Mouse (Mus musculus): ENCODE data around the gene Grik3.

GRCm38 (mm10) chr4:125661982-125662381, 171.5 kb downstream of the Grik3 start:
- TF ChIP-seq CTCF (IDR thresholded peaks at IDR 0.05 in 2 of 3, conservative IDR thresholded peaks at IDR 0.05 in 1 of 3; ENCODE audit: control insufficient read depth in 1 of 3, insufficient read depth in 1 of 3, low read depth in 2 of 3, low read length in 3 of 3, poor library complexity in 1 of 3, severe bottlenecking in 1 of 3) (no peak), POLR2AphosphoS5 (IDR thresholded peaks at IDR 0.05; ENCODE audit: borderline replicate concordance, low read depth, low read length) (no peak), KAT2A (conservative IDR thresholded peaks at IDR 0.05; ENCODE audit: low read depth, low read length) (no peak)

All from MEL (cell line).